Mouse (Mus musculus): ENCODE measurements at regions not wholly inside any gene's neighbourhood (a gene's known extent, or its start where the extent isn't known, plus 50 kb on each side); places are given as distances from the start of the nearest gene placed in this dataset.
A peak's percentile ranks its signal among the peaks of the same experiment; 100 is the strongest.

DNA sequence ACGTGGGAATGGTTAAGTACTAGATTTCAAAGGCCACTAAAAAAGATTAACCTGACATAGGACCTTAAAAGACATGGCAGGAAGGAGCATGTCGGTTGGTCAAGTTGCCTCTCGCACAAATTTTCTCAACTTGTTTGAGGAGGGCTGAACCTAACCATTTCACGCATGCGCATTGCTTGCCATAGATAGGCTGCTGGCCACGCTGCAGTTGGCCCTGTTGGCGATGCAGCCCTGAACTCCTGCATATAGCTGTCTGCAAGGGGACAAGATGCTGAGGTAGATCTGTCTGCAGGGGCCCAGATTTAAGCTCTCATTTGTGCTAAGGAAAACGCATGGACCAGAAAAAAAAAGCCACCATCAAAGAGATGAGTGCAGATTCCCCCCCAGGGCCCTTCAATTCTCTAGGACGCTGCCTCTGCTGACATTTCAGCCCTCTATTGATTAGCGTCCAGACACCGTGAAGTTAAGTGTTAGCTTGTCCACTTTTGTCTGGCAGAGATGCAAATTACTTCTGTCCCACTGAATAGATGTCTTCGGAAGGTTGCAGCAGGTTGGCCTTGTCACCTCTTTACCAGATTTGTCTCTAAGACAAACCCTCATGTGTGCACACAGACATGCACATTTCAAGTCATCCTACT, 329.1 kb downstream of the Agtpbp1 start:
- H3K4me3 ChIP-seq (replicated peaks; ENCODE audit: low read length): no peak overlapping the region
- no peak overlapping the region for H3K4me2 ChIP-seq (replicated peaks; ENCODE audit: low read depth, low read length, severe bottlenecking)
- ATAC-seq (ENCODE audit: low FRiP score, low read depth) (no peak), DNase-seq (ENCODE audit: low spot score) (no peak)
- H3K27ac ChIP-seq (replicated peaks; ENCODE audit: low read depth, low read length): no peak overlapping the region
- TF ChIP-seq POLR2A (IDR thresholded peaks at IDR 0.05; ENCODE audit: borderline replicate concordance, extremely low read depth, insufficient read depth, insufficient read length): no peak
- no peaks in the 10 kb centered on the region for H3K27me3 ChIP-seq (ENCODE audit: control insufficient read depth, insufficient read depth, low read length)
- 80% methylated on average over 12 of the region's 12 CpGs for WGBS
- no peaks in the 10 kb centered on the region for H3K36me3 ChIP-seq (ENCODE audit: control insufficient read depth, insufficient read depth, low read length)
- H3K9ac ChIP-seq (ENCODE audit: low read depth, low read length, severe bottlenecking): no peak overlapping the region
- peaks cover 10% of the 10 kb centered on the region for H3K4me1 ChIP-seq (ENCODE audit: control insufficient read depth, insufficient read depth, low read length)
- H3K9me3 ChIP-seq (ENCODE audit: control insufficient read depth, low read length): no peaks in the 10 kb centered on the region

- H3K4me3 ChIP-seq (replicated peaks; ENCODE audit: low read length): no peak overlapping the region
- peaks cover 10% of the 10 kb centered on the region for H3K4me1 ChIP-seq (ENCODE audit: control insufficient read depth, insufficient read depth, low read length)
- H3K9me3 ChIP-seq (ENCODE audit: control insufficient read depth, low read length): no peaks in the 10 kb centered on the region
- no peak overlapping the region for H3K9ac ChIP-seq (ENCODE audit: low read depth, low read length, severe bottlenecking)
- no peak overlapping the region for H3K27ac ChIP-seq (replicated peaks; ENCODE audit: low read depth, low read length)
- no peaks in the 10 kb centered on the region for H3K36me3 ChIP-seq (ENCODE audit: control insufficient read depth, insufficient read depth, low read length)
- ATAC-seq (ENCODE audit: low FRiP score, low read depth) (peak; percentile 67), DNase-seq (ENCODE audit: low spot score) (peak; percentile 56)
- 35% methylated on average over 13 of the region's 13 CpGs for WGBS
- no peaks in the 10 kb centered on the region for H3K27me3 ChIP-seq (ENCODE audit: control insufficient read depth, insufficient read depth, low read length)
- no peak for TF ChIP-seq POLR2A (IDR thresholded peaks at IDR 0.05; ENCODE audit: borderline replicate concordance, extremely low read depth, insufficient read depth, insufficient read length)
- no peak overlapping the region for H3K4me2 ChIP-seq (replicated peaks; ENCODE audit: low read depth, low read length, severe bottlenecking)
Measured at GRCm38 (mm10) chr13:59253667-59254558, 331.1 kb downstream of the Agtpbp1 start.

GRCm38 (mm10) chr13:59251252-59252006, 333.6 kb downstream of the Agtpbp1 start:
- no peak overlapping the region for H3K27ac ChIP-seq (replicated peaks; ENCODE audit: low read depth, low read length)
- no peak overlapping the region for H3K4me2 ChIP-seq (replicated peaks; ENCODE audit: low read depth, low read length, severe bottlenecking)
- ATAC-seq (ENCODE audit: low FRiP score, low read depth): no peak
- DNase-seq (ENCODE audit: low spot score): no peak
- H3K36me3 ChIP-seq (ENCODE audit: control insufficient read depth, insufficient read depth, low read length): no peaks in the 10 kb centered on the region
- no peak overlapping the region for H3K9ac ChIP-seq (ENCODE audit: low read depth, low read length, severe bottlenecking)
- H3K4me3 ChIP-seq (replicated peaks; ENCODE audit: low read length): no peak overlapping the region
- peaks cover 13% of the 10 kb centered on the region for H3K4me1 ChIP-seq (ENCODE audit: control insufficient read depth, insufficient read depth, low read length)
- 61% methylated on average over 12 of the region's 12 CpGs for WGBS
- H3K9me3 ChIP-seq (ENCODE audit: control insufficient read depth, low read length): no peaks in the 10 kb centered on the region
- no peaks in the 10 kb centered on the region for H3K27me3 ChIP-seq (ENCODE audit: control insufficient read depth, insufficient read depth, low read length)
- TF ChIP-seq POLR2A (IDR thresholded peaks at IDR 0.05; ENCODE audit: borderline replicate concordance, extremely low read depth, insufficient read depth, insufficient read length): no peak

GRCm38 (mm10) chr13:59248411-59248810, 336.6 kb downstream of the Agtpbp1 start:
- 0 out of 2 replicates have a peak, but pooled peaks cover 3% of the 10 kb centered on the region for H3K4me1 ChIP-seq (ENCODE audit: control insufficient read depth, insufficient read depth, low read length)
- 33% methylated on average over 9 of the region's 9 CpGs for WGBS
- no peak overlapping the region for H3K9ac ChIP-seq (ENCODE audit: low read depth, low read length, severe bottlenecking)
- H3K36me3 ChIP-seq (ENCODE audit: control insufficient read depth, insufficient read depth, low read length): no peaks in the 10 kb centered on the region
- no peak for TF ChIP-seq POLR2A (IDR thresholded peaks at IDR 0.05; ENCODE audit: borderline replicate concordance, extremely low read depth, insufficient read depth, insufficient read length)
- H3K9me3 ChIP-seq (ENCODE audit: control insufficient read depth, low read length): no peaks in the 10 kb centered on the region
- ATAC-seq (ENCODE audit: low FRiP score, low read depth): peak; percentile 41; the same call in 1 of the 2 replicates
- DNase-seq (ENCODE audit: low spot score): peak; percentile 47
- H3K27me3 ChIP-seq (ENCODE audit: control insufficient read depth, insufficient read depth, low read length): no peaks in the 10 kb centered on the region
- no peak overlapping the region for H3K4me2 ChIP-seq (replicated peaks; ENCODE audit: low read depth, low read length, severe bottlenecking)
- no peak overlapping the region for H3K27ac ChIP-seq (replicated peaks; ENCODE audit: low read depth, low read length)
- no peak overlapping the region for H3K4me3 ChIP-seq (replicated peaks; ENCODE audit: low read length)

DNA sequence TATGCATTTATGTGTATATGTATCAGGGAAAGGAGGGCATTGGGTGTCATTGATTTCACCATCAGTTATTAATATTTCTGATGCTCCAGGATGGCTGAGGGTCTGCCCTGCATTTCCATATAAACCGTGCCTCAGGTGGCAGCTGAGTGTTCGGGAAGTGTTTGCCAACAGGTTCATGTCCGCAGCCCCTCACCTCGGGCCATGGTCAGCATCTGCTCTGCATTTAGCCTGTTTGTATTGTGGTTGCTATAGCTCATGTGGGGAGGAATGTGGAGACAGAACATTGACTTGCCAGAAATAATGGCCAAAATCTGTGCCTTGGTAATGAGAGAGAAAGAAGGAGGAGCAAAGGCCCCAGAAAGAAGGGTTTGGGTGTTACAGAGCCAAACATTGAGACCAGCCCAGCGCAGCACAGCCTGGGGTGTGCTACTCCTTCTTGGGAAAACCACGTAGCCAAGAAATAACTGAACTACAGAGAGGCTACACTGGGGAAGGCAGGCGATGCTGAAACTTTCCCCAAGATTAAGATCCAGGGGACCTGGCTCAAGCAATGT, 338.0 kb downstream of the Agtpbp1 start:
- DNase-seq (ENCODE audit: low spot score) (peak; percentile 26), ATAC-seq (ENCODE audit: low FRiP score, low read depth) (no peak; the same call in 1 of the 2 replicates)
- Histone ChIP-seq H3K27me3 (ENCODE audit: control insufficient read depth, insufficient read depth, low read length) (no peaks in the 10 kb centered on the region), H3K4me1 (ENCODE audit: control insufficient read depth, insufficient read depth, low read length) (0 out of 2 replicates have a peak, but pooled peaks cover 3% of the 10 kb centered on the region), H3K27ac (replicated peaks; ENCODE audit: low read depth, low read length) (no peak overlapping the region), H3K36me3 (ENCODE audit: control insufficient read depth, insufficient read depth, low read length) (no peaks in the 10 kb centered on the region), H3K9ac (ENCODE audit: low read depth, low read length, severe bottlenecking) (no peak overlapping the region), H3K4me3 (replicated peaks; ENCODE audit: low read length) (no peak overlapping the region), H3K4me2 (replicated peaks; ENCODE audit: low read depth, low read length, severe bottlenecking) (no peak overlapping the region), H3K9me3 (ENCODE audit: control insufficient read depth, low read length) (no peaks in the 10 kb centered on the region)
- 49% methylated on average over 7 of the region's 7 CpGs for WGBS
- no peak for TF ChIP-seq POLR2A (IDR thresholded peaks at IDR 0.05; ENCODE audit: borderline replicate concordance, extremely low read depth, insufficient read depth, insufficient read length)

All from limb, embryonic 14.5 days (tissue).